Mouse (Mus musculus) myocyte (in vitro differentiated cells): ENCODE measurements at regions not wholly inside any gene's neighbourhood (a gene's known extent, or its start where the extent isn't known, plus 50 kb on each side); places are given as distances from the start of the nearest gene placed in this dataset.

Experiments
- CEBPB ChIP-seq: IDR thresholded peaks from 2 replicates; pipeline ENCODE4 v1.6.1; 2011; ENCODE audit warnings: mild to moderate bottlenecking, moderate library complexity; ENCODE audit not compliant: poor library complexity, insufficient read depth, severe bottlenecking
- E2F4 ChIP-seq: IDR thresholded peaks from one replicate; pipeline ENCODE4 v1.6.1; 2011; ENCODE audit warnings: mild to moderate bottlenecking, control low read depth, moderate library complexity; ENCODE audit not compliant: insufficient read depth
- MAX ChIP-seq: IDR thresholded peaks from one replicate; pipeline ENCODE4 v1.6.1; 2011; ENCODE audit warnings: low read depth, mild to moderate bottlenecking, control low read depth
- POLR2A ChIP-seq: IDR thresholded peaks from one replicate; pipeline ENCODE4 v1.6.1; 2011; ENCODE audit warnings: low read depth, mild to moderate bottlenecking, control low read depth, moderate library complexity; ENCODE audit not compliant: insufficient read length
- REST ChIP-seq: IDR thresholded peaks from one replicate; pipeline ENCODE4 v1.6.1; 2011; ENCODE audit warnings: mild to moderate bottlenecking, control low read depth, moderate library complexity; ENCODE audit not compliant: insufficient read depth, insufficient read length
- SRF ChIP-seq: IDR thresholded peaks from one replicate; pipeline ENCODE4 v1.6.1; 2011; ENCODE audit warnings: low read depth; ENCODE audit not compliant: control insufficient read depth, insufficient read length
- USF1 ChIP-seq: IDR thresholded peaks from one replicate; pipeline ENCODE4 v1.6.1; 2011; ENCODE audit warnings: low read depth, mild to moderate bottlenecking, control low read depth, moderate library complexity

- no peak for TF ChIP-seq CEBPB
- no peak for TF ChIP-seq POLR2A
- TF ChIP-seq SRF, result no peak
- no peak for TF ChIP-seq MAX
- TF ChIP-seq REST, result no peak
- TF ChIP-seq E2F4, result no peak
- TF ChIP-seq USF1, result no peak
These were observed 162.6 kb downstream of the H2al1j start for GRCm38 (mm10) chrX:11490146-11490693.
